Mouse (Mus musculus) midbrain, embryonic 14.5 days (tissue): ENCODE data around the gene Ddi2. TPM values are rescaled to one million over a fixed set of nuclear protein-coding genes. Genes with fewer than 3 reads are reported as not detected.
A peak's percentile ranks its signal among the peaks of the same experiment; 100 is the strongest.

Experiments
- ATAC-seq: fragments of 200-750 bp; cut with Nextera tagmentation; 2 replicates; pipeline ENCODE4 v1.8.0; 2017; ENCODE audit warnings: moderate number of reproducible peaks, moderate library complexity; ENCODE audit not compliant: low FRiP score, low TSS enrichment
- DNase-seq: peaks from one replicate; pipeline ENCODE4 v3.0.0-alpha.2; 2015
- H3K27ac ChIP-seq: fragments of 300-500 bp; sonication (generic); replicated peaks from 2 replicates; pipeline ENCODE4 v1.5.1; 2014; ENCODE audit warnings: mild to moderate bottlenecking, low read depth, low read length, moderate library complexity
- H3K27me3 ChIP-seq: fragments of 300-500 bp; sonication (generic); 2 replicates; pipeline ENCODE4 v1.6.1; 2014; ENCODE audit warnings: low read length, control low read depth, mixed read lengths; ENCODE audit not compliant: control insufficient read depth, insufficient read depth
- H3K36me3 ChIP-seq: fragments of 300-500 bp; sonication (generic); 2 replicates; pipeline ENCODE4 v1.6.1; 2014; ENCODE audit warnings: low read length, control low read depth; ENCODE audit not compliant: control insufficient read depth, insufficient read depth
- H3K4me1 ChIP-seq: fragments of 300-500 bp; sonication (generic); 2 replicates; pipeline ENCODE4 v1.6.1; 2014; ENCODE audit warnings: mild to moderate bottlenecking, antibody characterized with exemption, low read length, control low read depth; ENCODE audit not compliant: control insufficient read depth, insufficient read depth
- H3K4me2 ChIP-seq: fragments of 300-500 bp; sonication (generic); 2 replicates; pipeline ENCODE4 v1.6.1; 2014; ENCODE audit warnings: mild to moderate bottlenecking, low read length, moderate library complexity
- H3K4me3 ChIP-seq: fragments of 300-500 bp; sonication (generic); replicated peaks from 2 replicates; pipeline ENCODE4 v1.5.1; 2014; ENCODE audit warnings: low read depth, low read length
- H3K9ac ChIP-seq: fragments of 300-500 bp; sonication (generic); replicated peaks from 2 replicates; pipeline ENCODE4 v1.6.1; 2014; ENCODE audit warnings: mild to moderate bottlenecking, low read length, moderate library complexity
- H3K9me3 ChIP-seq: fragments of 300-500 bp; sonication (generic); 2 replicates; pipeline ENCODE4 v1.6.1; 2016; ENCODE audit warnings: low read length, control low read depth, mixed read lengths; ENCODE audit not compliant: control insufficient read depth
- WGBS: fragments of 180-500 bp; shearing (Covaris S2); extraction: QIAGEN DNeasy Blood & Tissue Kit; methylation state at CpG from one replicate; pipeline ENCODE4 v1.1.7; 2014; 5-methylcytosine and 5-hydroxymethylcytosine counted together
- polyA plus RNA-seq: library from polyadenylated mRNA; unstranded; fragments of >200 nt; fragmentation: Nextera tagmentation; extraction: Ambion mirVana; gene quantifications from 2 replicates; pipeline ENCODE4 v1.2.1, GENCODE M21; 2014

The Ddi2 gene
- polyA plus RNA-seq, 1 experiment from 2014 or later, result 12.9 TPM

DNA sequence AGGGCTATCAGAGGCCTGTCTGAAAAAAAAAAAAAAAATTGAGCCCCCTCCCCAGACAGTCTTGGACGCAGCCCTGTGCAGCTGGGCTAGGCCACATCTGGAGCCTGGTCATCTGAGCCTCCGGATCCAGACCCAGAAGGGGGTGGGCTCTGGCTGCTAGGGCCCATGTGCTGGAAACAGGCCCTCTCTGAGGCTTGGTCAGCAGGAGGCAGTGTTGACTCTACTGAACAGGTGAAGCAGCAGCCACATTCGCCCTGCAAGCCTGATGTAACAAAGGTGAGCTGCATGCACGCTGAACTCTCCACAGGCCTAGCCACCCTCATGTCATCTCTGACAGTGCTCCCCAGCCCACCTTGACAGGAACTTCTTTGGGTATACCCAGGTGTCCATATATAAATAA, 63.5 kb downstream of the Ddi2 start:
- Histone ChIP-seq H3K9me3 (no peaks in the 10 kb centered on the region), H3K4me2 (no peak overlapping the region), H3K4me1 (peaks cover 9% of the 10 kb centered on the region), H3K4me3 (no peak overlapping the region), H3K27ac (no peak overlapping the region), H3K9ac (no peak overlapping the region), H3K36me3 (peaks cover 22% of the 10 kb centered on the region), H3K27me3 (no peaks in the 10 kb centered on the region)
- ATAC-seq (no peak), DNase-seq (no peak)
- WGBS, result 70% methylated on average over 4 of the region's 4 CpGs

DNA sequence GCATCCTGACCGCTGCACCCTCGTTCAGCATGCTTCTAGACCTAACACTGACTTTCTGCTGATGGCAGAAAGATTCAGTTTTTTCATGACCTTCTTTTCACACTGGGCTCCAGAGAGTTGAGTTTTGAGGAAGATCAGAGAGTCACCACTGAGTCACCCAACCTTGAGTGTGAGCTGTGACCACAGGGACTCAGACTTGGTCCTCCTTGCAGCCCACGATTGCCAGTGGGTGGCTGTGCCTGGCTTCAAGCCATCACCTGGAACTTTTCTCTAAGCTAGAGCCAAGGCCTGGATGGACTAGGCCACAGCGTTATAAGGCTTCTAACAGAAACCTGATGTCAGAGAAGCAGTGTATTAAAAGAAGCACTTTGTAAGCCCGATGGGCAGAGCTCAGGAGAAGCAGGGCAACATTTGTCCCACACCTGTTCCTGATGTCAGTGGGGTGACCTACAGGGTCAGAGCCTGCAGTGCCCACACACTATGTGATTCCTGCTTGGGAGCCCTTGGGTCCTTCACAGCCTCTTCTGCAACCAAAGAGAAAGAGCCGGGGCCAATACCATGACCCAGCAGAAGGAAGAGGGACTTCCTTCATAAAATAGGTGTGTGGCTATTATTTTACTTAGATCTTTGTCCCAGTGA, 64.3 kb downstream of the Ddi2 start:
- Histone ChIP-seq H3K9ac (no peak overlapping the region), H3K4me3 (no peak overlapping the region), H3K27ac (no peak overlapping the region), H3K4me2 (no peak overlapping the region), H3K36me3 (peaks cover 25% of the 10 kb centered on the region), H3K4me1 (peaks cover 9% of the 10 kb centered on the region), H3K27me3 (no peaks in the 10 kb centered on the region), H3K9me3 (no peaks in the 10 kb centered on the region)
- no peak for DNase-seq
- 95% methylated on average over 6 of the region's 6 CpGs for WGBS
- ATAC-seq, result no peak

DNA sequence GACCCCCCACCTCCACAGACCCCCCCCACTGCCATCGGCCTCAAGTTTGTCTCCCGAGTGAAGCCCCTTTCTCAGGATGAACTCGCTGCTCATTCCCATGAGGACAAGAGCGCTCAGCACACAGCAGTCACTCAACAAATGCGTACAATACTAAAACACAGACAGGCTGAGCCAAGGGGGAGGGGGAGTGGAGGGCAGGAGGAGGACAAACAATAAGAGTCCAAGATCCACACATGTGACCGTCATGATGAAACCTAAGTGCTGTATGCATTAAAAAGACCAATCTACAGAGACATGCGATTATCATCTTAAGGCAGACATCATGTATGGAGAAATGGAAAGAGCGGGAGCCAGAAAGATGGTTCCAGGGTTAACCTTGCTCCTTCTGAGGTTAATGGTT, 66.3 kb downstream of the Ddi2 start:
- DNase-seq, result no peak
- Histone ChIP-seq H3K4me1 (peaks cover 4% of the 10 kb centered on the region; the same call in 1 of the 2 replicates), H3K27ac (no peak overlapping the region)

DNA sequence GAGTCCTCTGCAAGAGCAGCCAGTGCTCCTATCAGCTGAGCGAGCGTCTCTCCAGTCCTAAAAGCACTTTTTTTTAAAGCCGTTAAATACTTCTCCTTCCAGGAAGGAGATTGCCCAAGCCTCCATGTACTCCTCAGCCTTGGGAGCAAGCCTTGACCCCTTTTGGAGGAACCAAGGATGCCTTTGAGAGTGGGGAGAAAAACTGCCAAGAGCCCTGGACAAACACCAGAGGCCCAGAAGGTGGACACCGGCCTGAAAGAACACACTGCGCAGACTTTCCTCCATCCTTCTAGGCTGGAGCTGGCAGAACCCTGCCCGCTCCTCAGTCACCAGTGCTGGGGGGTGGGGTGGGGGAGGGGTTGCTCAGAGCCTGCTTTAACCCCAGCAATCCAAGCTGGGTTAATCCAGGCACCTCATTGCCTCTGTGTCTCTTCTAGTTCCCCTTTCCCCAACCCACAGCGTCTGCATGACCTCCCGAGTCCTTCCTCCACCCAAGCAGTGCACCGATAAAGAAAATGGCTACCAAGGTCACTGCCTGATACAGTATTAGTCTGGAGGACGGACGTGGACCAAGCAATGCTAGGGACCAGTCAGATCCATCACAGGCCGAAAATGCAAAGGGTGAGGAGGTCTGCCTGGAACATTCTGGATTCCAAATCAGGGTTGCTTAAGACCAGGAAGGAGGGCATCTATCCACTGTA, 67.2 kb downstream of the Ddi2 start:
- H3K9me3 ChIP-seq, result no peaks in the 10 kb centered on the region
- H3K4me3 ChIP-seq, result no peak overlapping the region
- H3K4me1 ChIP-seq, result peaks cover 4% of the 10 kb centered on the region; the same call in 1 of the 2 replicates
- H3K36me3 ChIP-seq, result peaks cover 40% of the 10 kb centered on the region
- DNase-seq (no peak), ATAC-seq (no peak)
- WGBS, result 92% methylated on average over 12 of the region's 12 CpGs
- H3K27ac ChIP-seq, result no peak overlapping the region
- H3K9ac ChIP-seq, result no peak overlapping the region
- H3K27me3 ChIP-seq, result no peaks in the 10 kb centered on the region
- no peak overlapping the region for H3K4me2 ChIP-seq

More for the DNA sequence above, 66.3 kb downstream of the Ddi2 start:
- WGBS, result 68% methylated on average over 8 of the region's 8 CpGs
- no peaks in the 10 kb centered on the region for H3K27me3 ChIP-seq
- no peak overlapping the region for H3K4me2 ChIP-seq
- no peak overlapping the region for H3K9ac ChIP-seq
- ATAC-seq, result no peak
- H3K9me3 ChIP-seq, result no peaks in the 10 kb centered on the region
- H3K36me3 ChIP-seq, result peaks cover 34% of the 10 kb centered on the region
- H3K4me3 ChIP-seq, result no peak overlapping the region

DNA sequence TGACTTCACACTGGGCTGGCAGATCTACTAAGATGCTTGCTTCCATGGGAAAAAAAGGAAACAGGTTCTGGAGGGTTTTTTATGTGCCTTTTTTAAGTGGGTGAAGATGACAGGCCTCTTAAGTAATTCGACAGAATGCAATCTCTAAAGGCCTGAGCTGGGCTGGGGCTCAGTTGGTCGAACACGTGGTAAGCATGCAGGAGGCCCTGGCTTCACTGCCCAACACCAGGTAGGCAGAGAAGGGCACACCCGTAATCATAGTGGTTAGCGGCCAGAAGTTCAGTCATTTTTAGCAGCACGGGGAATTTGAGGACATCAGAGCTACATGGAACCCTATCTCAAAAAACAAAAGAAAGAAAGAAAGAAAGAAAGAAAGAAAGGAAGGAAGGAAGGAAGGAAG, 68.7 kb downstream of the Ddi2 start:
- Histone ChIP-seq H3K36me3 (peaks cover 27% of the 10 kb centered on the region), H3K4me3 (no peak overlapping the region), H3K9me3 (no peaks in the 10 kb centered on the region), H3K9ac (no peak overlapping the region), H3K4me1 (peaks cover 4% of the 10 kb centered on the region; the same call in 1 of the 2 replicates), H3K27me3 (no peaks in the 10 kb centered on the region), H3K4me2 (no peak overlapping the region), H3K27ac (no peak overlapping the region)
- WGBS, result 94% methylated on average over 6 of the region's 6 CpGs
- DNase-seq (no peak), ATAC-seq (no peak)

DNA sequence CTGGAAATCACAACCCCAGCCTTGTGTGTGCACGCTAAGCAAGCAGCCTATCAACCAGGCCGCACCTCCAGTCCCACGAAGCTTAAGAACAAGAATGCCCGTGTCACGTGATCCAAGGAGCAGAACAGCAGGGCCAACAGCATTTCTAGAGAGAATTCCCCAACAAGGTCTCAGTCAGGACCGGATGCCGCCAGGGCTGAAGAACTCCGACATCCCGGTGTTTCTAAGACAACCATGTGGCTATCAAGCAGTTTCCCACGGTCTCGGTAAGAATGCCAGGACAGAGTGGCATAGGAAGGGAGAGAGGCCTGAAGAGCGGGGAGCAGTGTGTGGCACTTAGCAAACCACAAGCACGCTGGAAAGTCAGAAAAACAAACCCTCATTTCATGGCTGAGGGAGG, 69.4 kb downstream of the Ddi2 start:
- H3K4me1 ChIP-seq, result peaks cover 4% of the 10 kb centered on the region; the same call in 1 of the 2 replicates
- 93% methylated on average over 13 of the region's 13 CpGs for WGBS
- DNase-seq, result no peak
- H3K9me3 ChIP-seq, result no peaks in the 10 kb centered on the region
- no peak overlapping the region for H3K9ac ChIP-seq
- no peak overlapping the region for H3K27ac ChIP-seq
- ATAC-seq, result no peak
- H3K4me2 ChIP-seq, result no peak overlapping the region
- H3K27me3 ChIP-seq, result no peaks in the 10 kb centered on the region
- peaks cover 30% of the 10 kb centered on the region for H3K36me3 ChIP-seq
- no peak overlapping the region for H3K4me3 ChIP-seq

DNA sequence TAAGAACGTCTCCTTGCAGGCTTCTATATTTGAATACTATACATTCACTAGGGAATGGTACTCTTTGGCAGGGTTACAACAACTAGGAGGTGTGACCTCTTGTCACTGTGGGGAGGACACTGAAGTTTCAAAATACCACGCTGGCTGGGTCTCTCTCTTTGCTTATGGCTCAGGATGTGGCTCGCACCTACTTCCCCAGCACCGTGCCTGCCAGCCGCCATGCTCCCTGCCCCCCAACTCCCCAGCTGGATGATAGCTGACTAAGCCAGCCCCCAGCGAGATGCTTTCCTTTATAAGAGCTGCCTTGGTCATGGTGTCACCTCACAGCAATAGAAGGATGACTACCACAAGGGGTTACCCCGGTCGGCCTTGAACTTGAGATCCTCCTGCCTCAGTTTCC, 70.2 kb downstream of the Ddi2 start:
- H3K36me3 ChIP-seq, result peaks cover 27% of the 10 kb centered on the region; the same call in 1 of the 2 replicates
- no peak overlapping the region for H3K4me3 ChIP-seq
- H3K27me3 ChIP-seq, result no peaks in the 10 kb centered on the region
- no peak overlapping the region for H3K27ac ChIP-seq
- 96% methylated on average over 8 of the region's 8 CpGs for WGBS
- H3K9ac ChIP-seq, result no peak overlapping the region
- no peak for DNase-seq
- H3K9me3 ChIP-seq, result no peaks in the 10 kb centered on the region
- H3K4me1 ChIP-seq, result peaks cover 4% of the 10 kb centered on the region; the same call in 1 of the 2 replicates
- H3K4me2 ChIP-seq, result no peak overlapping the region
- no peak for ATAC-seq

DNA sequence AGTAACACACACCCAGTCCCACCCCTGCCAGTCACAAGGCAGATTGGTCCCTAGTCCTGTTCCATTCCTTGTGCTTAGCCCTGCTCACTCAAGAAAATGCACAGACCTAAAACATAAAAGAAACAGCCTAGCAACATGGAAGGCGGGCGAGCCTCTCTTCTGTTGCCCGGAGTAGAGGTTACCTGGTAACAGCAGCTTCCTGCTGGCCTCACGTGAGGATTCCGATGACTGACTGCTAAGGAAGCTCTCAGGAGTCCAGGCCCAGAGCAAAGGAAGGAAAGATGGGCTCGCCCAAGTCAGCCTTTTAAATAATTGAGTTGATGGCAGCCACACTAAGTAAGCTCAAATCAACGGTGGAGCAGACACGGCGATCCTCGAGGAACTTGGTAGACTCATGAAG, 71.3 kb downstream of the Ddi2 start:
- ATAC-seq (no peak), DNase-seq (no peak)
- H3K27ac ChIP-seq, result 0 out of 2 replicates have a peak overlapping the region, but pooled peaks have one; percentile 8
- peaks cover 26% of the 10 kb centered on the region; the same call in 1 of the 2 replicates for H3K36me3 ChIP-seq
- no peak overlapping the region for H3K4me3 ChIP-seq
- H3K4me2 ChIP-seq, result no peak overlapping the region
- no peaks in the 10 kb centered on the region for H3K9me3 ChIP-seq
- H3K9ac ChIP-seq, result no peak overlapping the region
- peaks cover 4% of the 10 kb centered on the region; the same call in 1 of the 2 replicates for H3K4me1 ChIP-seq
- WGBS, result 80% methylated on average over 10 of the region's 10 CpGs
- H3K27me3 ChIP-seq, result no peaks in the 10 kb centered on the region

DNA sequence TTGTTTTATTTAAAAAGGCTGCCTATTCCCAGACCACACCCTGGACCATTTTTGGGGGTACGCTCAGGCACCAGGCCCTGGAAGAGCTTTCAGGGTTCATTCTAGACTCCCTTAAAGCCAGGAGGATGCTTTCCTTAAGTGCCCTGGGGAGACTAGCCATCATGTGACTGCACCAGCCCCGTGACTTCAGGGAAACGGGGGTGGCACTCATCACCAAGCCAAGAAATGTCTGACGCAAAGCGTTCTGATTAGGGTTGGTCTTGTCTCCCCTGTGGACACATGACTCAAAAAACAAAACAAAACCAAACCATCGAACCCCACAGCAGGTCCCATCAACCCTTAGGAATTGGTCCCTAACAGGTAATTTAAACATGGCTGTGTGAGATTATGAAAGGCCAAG, 71.9 kb downstream of the Ddi2 start:
- no peak overlapping the region for H3K9ac ChIP-seq
- no peak overlapping the region for H3K4me3 ChIP-seq
- DNase-seq, result no peak
- peaks cover 4% of the 10 kb centered on the region; the same call in 1 of the 2 replicates for H3K4me1 ChIP-seq
- peaks cover 26% of the 10 kb centered on the region; the same call in 1 of the 2 replicates for H3K36me3 ChIP-seq
- no peaks in the 10 kb centered on the region for H3K9me3 ChIP-seq
- no peaks in the 10 kb centered on the region for H3K27me3 ChIP-seq
- 86% methylated on average over 6 of the region's 6 CpGs for WGBS
- ATAC-seq, result no peak
- H3K27ac ChIP-seq, result no peak overlapping the region
- no peak overlapping the region for H3K4me2 ChIP-seq
